Mouse (Mus musculus): ENCODE results near the gene Elovl5.

The Elovl5 gene

GRCm38 (mm10) chr9:77995235-77995634, 78.1 kb downstream of the Elovl5 start:
- no peak for DNase-seq (ENCODE audit: low spot score in 2 of 2)

GRCm38 (mm10) chr9:78000586-78001500, 83.7 kb downstream of the Elovl5 start:
- DNase-seq (ENCODE audit: low spot score in 2 of 2), result no peak

DNA sequence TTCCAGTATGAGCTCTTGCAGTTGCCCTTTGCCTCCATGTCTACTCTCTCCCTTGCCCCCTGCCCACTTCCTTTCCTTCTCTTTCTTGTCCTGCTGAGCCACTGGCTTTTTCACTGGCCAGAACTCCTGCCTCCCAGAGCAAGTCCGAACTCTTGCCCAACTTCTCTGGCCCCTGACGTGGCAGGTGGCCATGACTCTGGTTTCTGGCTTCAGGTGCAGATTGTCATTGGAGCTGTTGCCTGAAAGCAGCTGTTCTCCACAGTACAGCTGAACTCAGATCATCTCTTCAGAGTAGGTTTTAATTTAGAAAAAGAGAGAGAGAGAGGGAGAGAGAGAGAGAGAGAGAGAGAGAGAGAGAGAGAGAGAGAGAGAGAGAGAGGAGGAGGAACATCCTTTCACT, 86.1 kb downstream of the Elovl5 start:
- no peak for DNase-seq (ENCODE audit: low spot score in 2 of 2)

DNA sequence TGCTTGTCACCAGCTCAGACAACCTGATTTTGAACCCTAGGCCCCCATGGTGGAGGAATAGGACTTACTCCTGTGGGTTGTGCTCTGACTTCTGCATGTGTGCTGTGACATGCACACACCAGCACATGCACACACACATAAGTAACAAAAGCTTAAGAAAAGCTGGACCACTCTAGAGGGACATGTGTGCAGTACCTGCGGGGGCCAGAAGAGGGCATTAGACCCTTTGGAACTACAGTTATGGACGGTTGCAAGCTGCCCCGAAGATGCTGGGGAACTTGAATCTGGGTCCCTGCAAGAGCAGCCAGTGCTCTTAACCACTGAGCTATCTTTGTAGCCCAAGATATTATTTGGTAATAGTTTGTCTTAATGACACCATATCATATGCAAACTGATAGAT, 88.3 kb downstream of the Elovl5 start:
- no peak for DNase-seq (ENCODE audit: low spot score in 2 of 2)

DNA sequence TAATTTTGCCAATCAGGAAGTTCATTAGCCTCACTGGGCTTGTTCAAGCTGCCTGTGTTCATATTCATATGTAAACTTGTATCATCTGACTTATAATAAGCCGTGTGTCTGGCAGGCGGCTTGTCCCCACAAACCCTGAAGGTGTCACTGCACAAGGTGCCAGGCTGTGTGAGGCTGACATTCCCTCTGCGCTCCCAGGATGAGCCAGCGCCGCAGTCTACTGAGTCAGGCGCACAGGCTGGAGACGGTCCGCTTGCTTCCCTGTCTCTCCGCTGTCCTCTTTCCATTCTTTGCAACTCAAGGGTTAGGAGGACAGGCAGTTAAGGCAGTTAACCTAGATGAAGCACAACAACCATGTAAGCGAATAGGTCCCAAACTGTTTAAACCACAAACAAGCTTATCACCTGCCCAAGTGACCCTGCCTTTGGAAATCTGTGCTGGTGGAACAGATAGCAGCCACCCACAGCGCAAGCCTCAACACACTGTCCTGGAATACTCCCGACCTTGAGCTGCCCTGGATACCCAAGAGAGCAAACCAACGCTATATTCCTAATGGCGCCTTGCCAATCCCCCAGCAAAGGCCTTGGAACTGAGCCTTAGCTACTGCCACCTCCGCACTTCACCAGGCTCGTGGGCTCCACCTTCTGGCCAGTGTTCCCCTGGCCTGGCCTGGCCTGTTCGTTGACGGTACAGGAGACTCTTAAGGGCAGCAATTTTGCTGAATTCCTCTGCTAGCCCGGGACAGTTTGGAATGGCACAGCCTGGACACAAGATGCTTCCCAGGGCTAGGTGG, 89.2 kb downstream of the Elovl5 start:
- DNase-seq (ENCODE audit: low spot score in 2 of 2), result peak; percentile 60 to 84

DNA sequence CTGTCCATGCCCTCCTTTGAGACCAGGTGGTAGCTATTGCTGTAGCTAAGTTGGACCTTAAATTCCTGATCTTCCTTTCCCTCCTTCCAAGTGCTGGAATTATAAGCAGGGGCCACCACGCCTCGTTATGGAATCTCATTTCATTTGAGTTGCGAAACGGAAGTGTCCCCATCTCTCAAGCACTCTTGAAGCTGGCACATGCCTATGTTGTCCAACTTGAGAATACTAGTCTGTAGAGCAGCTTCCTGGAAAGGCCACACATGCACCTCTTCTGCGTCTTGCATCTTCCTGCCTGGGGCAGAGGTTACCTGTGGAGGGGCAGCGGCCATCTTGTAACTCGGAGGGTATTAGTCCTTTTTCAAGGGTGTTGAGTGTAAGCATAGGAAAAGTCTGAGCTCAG, 92.2 kb downstream of the Elovl5 start:
- DNase-seq (ENCODE audit: low spot score in 2 of 2), result no peak

GRCm38 (mm10) chr9:78010187-78010586, 93.0 kb downstream of the Elovl5 start:
- DNase-seq (ENCODE audit: low spot score in 2 of 2), result no peak

GRCm38 (mm10) chr9:78010707-78011106, 93.5 kb downstream of the Elovl5 start:
- no peak for DNase-seq (ENCODE audit: low spot score in 2 of 2)

DNA sequence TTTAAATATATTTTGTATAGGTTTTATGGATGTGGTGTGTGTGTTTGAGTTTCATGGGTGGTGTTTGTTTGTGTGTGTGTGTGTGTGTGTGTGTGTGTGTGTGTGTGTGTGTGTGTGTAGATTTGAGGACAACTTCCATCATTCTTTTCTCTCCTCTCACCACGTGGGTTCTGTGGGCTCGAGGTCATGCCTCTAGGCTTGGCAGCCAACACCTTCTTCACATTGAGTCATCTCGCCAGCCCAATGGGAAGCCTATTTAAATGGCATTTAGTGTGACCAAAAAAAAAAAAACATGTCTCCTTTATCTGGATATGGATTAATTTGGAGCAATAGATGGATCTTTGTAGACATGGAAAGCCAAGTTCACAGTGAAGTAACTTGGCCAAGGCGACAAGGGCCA, 94.9 kb downstream of the Elovl5 start:
- DNase-seq (ENCODE audit: low spot score in 2 of 2), result no peak

- no peak for DNase-seq (ENCODE audit: low spot score in 2 of 2)
Measured at GRCm38 (mm10) chr9:78012681-78013080, 95.5 kb downstream of the Elovl5 start.

DNA sequence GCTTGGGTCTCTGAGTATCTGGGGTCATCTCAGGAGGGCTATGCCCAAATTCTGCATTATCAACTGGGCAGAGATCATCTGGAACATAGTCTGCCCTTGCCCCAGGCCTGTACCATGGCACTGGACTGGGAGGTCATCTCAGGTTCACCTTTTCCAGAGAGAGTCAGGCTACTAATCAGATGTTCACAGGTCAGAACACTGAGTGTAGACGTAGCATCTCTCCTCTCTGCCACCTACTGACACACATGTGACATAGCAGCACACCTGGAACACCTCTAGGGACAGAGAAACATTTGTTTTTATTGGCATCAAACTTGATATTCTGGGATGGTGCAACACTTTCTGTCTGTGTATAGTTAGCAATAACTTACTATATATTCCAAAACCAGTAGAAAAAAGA, 96.6 kb downstream of the Elovl5 start:
- DNase-seq (ENCODE audit: low spot score in 2 of 2), result no peak

DNA sequence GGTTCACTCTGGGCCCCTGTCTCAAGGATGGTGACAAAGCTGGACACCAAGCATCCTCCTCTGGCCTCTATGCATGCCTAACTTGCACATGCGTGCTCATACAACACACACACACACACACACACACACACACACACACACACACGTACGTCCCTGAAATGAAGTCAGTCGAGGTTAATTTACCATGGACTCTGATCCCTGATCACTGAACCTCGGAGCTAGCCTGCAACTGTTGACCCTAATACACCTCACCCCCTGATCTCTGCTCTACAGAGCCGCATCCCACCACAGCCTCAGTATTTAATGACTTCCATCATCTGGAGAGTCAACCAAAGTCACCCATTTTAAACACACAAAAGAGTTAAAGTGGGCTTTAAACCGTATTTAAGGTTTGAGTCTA, 98.7 kb downstream of the Elovl5 start:
- DNase-seq (ENCODE audit: low spot score in 2 of 2), result no peak

DNA sequence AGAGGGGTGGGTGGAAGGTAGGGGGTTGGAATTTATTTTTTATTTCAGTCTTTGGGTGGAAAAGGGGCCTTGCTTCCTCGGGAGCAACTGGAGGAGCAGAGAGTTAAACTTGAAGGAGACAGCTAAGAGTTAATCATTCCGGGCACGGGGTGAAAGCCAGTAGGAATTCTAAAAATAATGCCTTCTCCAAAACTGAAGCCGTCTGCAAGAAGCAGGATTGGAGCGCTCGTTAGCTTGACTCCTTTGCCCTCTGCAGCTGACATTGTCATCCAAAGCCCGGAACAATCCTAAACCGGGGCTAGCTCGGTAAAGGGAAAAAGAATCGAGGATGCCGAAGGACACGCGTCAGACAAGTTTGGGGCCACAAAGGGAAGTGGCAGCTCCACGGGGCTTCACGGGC, 99.1 kb downstream of the Elovl5 start:
- no peak for DNase-seq (ENCODE audit: low spot score in 2 of 2)

DNA sequence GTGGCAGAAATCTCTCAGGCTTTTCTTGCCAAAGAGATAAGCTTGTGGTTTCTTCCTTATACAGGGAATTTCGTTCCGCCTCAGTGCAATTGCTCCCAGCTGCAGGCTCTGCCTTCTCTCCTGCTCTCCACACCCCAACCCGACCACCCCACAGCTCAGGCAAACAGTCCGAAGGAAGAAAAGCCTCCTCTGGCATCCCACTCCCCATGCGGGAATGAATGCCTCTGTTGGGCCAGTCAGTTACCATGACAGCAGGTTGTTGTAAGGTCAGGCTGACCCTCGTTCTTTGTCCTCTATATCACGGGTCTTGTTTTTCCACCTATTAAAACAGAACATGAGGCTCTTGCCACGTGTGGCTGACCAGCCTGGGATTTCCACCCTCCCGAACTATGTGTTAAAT, 104.1 kb downstream of the Elovl5 start:
- DNase-seq (ENCODE audit: low spot score in 2 of 2), result no peak

GRCm38 (mm10) chr9:78022187-78022945, 105.2 kb downstream of the Elovl5 start:
- peak; percentile 41 to 54 for DNase-seq (ENCODE audit: low spot score in 2 of 2)

GRCm38 (mm10) chr9:78024823-78025222, 107.7 kb downstream of the Elovl5 start:
- DNase-seq (ENCODE audit: low spot score in 2 of 2), result no peak

DNA sequence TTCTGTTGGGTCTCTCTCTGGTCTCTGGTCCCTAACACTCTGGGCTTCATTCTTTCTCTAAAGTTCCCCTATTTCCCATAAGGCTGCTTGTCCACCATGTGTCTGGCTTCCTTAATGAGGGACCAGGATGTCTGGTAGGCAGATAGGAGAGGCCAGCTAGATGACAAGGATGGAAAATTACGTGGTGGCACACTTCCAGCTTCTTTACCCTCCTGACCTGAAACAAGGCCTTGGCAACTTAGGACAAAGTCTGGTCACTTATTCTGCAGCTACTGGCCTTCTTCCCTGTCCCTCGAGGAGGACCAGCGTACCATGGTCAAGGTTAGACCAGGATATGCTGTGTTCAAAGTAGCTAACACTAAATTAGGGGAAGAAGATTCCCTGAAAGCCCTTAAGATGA, 109.9 kb downstream of the Elovl5 start:
- no peak for DNase-seq (ENCODE audit: low spot score in 2 of 2)

DNA sequence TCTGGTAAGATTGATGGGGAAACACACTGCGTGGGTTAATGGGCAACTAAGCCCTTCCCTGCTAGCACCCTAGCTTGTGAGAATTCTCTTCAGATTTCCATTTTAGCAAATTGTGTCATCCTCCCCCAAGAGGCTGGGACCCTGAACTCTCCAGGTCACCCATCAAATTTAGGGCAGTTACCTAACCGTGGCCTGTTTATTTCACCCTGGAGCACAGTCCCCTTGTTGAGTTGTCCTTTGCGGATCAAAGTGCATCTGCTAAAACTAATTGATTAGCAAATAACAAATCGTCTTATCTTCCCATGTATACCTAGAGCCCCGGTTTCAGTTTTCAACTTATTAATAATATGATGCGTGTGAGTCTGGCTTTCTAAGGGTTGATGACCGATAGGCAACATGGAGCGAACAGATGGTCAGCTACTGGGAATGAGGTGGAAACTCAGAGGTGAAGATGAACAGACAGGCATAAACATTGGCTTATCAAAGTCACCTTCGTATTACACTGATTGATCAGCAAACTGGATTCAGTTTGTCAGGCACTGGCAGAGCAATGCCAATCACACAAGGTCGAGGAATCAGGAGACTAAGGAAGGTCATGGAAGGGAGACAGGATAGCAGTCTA, 113.8 kb downstream of the Elovl5 start:
- no peak for DNase-seq (ENCODE audit: low spot score in 2 of 2)

- DNase-seq (ENCODE audit: low spot score in 2 of 2), result no peak
Measured at GRCm38 (mm10) chr9:78032930-78033329, 115.8 kb downstream of the Elovl5 start.

All from urinary bladder, adult 18-20 months (tissue).